ENCODE assay signal across 24 mouse cellular contexts in genomic region chr9:83251793-83252192, GRCm38 (mm10).
A peak's percentile ranks its signal among the peaks of the same experiment; 100 is the strongest.
DNase-seq lines count a peak whose midpoint lies in the region; ATAC-seq and TF ChIP-seq lines count a peak whose summit lies in the region.
"Had no signal": no experiment of that assay in that cellular context is flagged by ENCODE, and none has a peak within 500 bp of the region (broad histone marks: within the 10 kb centered on the region; RNA-seq: fewer than 3 reads in every experiment).

No protein-coding gene starts in this region.

- H3K36me3 ChIP-seq in forebrain, embryonic 16.5 days (ENCODE audit: control insufficient read depth, insufficient read depth), result no peaks in the 10 kb centered on the region
- H3K36me3 ChIP-seq in forebrain, embryonic 15.5 days, result no peaks in the 10 kb centered on the region
- H3K36me3 ChIP-seq in C2C12 (ENCODE audit: control insufficient read depth, insufficient read depth) (no peaks in the 10 kb centered on the region), myocyte (ENCODE audit: control insufficient read depth, insufficient read depth) (no peaks in the 10 kb centered on the region)
- H3K36me3 ChIP-seq: embryonic facial prominence, embryonic 13.5 days; embryonic facial prominence, embryonic 15.5 days; forebrain, embryonic 10.5 days; forebrain, embryonic 12.5 days; G1E had no signal

- H3K4me1 ChIP-seq in forebrain, embryonic 16.5 days (replicated peaks; ENCODE audit: control insufficient read depth, insufficient read depth, low read length), result no peaks in the 10 kb centered on the region
- H3K4me1 ChIP-seq in forebrain, embryonic 15.5 days, result no peaks in the 10 kb centered on the region
- H3K4me1 ChIP-seq: embryonic facial prominence, embryonic 13.5 days; embryonic facial prominence, embryonic 15.5 days; forebrain, embryonic 10.5 days; forebrain, embryonic 12.5 days had no signal

- WGBS in forebrain, embryonic 16.5 days, result 20% methylated on average over 5 of the region's 5 CpGs
- WGBS in forebrain, embryonic 15.5 days, result 35% methylated on average over 5 of the region's 5 CpGs

- no peak overlapping the region for H3K9ac ChIP-seq in forebrain, embryonic 16.5 days (replicated peaks; ENCODE audit: low read depth, low read length)
- no peak overlapping the region; the same call in 1 of the 2 replicates for H3K9ac ChIP-seq in forebrain, embryonic 15.5 days (replicated peaks)
- H3K9ac ChIP-seq: embryonic facial prominence, embryonic 13.5 days; embryonic facial prominence, embryonic 15.5 days; forebrain, embryonic 12.5 days had no signal

- peak; percentile 50; the same call in 1 of the 2 replicates for ATAC-seq in forebrain, embryonic 16.5 days
- no peak for ATAC-seq in forebrain, embryonic 15.5 days (replicated peaks)
- ATAC-seq: activated CD4-positive, CD25-positive, alpha-beta regulatory T cell, adult 4 months; forebrain, embryonic 14.5 days; Patski had no signal

- no peak overlapping the region for H3K4me3 ChIP-seq in forebrain, embryonic 16.5 days (replicated peaks; ENCODE audit: low read length)
- H3K4me3 ChIP-seq in forebrain, embryonic 15.5 days, result no peak overlapping the region
- H3K4me3 ChIP-seq in C2C12 (ENCODE audit: insufficient read depth, poor library complexity, severe bottlenecking) (no peak overlapping the region), myocyte (no peak overlapping the region)
- H3K4me3 ChIP-seq: embryonic facial prominence, embryonic 13.5 days; embryonic facial prominence, embryonic 15.5 days; erythroblast, embryonic 14.5 days; forebrain, embryonic 10.5 days; forebrain, embryonic 12.5 days had no signal

- DNase-seq in kidney, postnatal 36 days, result no peak
- DNase-seq: adrenal gland, adult 8-10 months; adrenal gland, postnatal 14 days; adrenal gland, postnatal 36 days; B cell, adult 2 months; cerebellum, adult 11-12 months; cerebellum, adult 2 months; cerebellum, adult 9-10 months; cerebellum, postnatal 10 days; cerebellum, postnatal 25 days; embryo, embryonic 11 days had no signal

- H3ac ChIP-seq in C2C12 (ENCODE audit: control insufficient read depth, insufficient read length, low read depth) (no peak overlapping the region), myocyte (ENCODE audit: control insufficient read depth, insufficient read length) (no peak overlapping the region)

- no peak for TF ChIP-seq POLR2A in myocyte (IDR thresholded peaks at IDR 0.05; ENCODE audit: insufficient read length, low read depth)

- H3K79me2 ChIP-seq in C2C12 (ENCODE audit: control insufficient read depth, insufficient read depth), result no peaks in the 10 kb centered on the region
- no peaks in the 10 kb centered on the region for H3K79me2 ChIP-seq in myocyte (ENCODE audit: control insufficient read depth, insufficient read depth)

- TF ChIP-seq CTCF in C2C12 (IDR thresholded peaks at IDR 0.05; ENCODE audit: control insufficient read depth, insufficient read depth, insufficient read length), result no peak

- H3K9me3 ChIP-seq in forebrain, embryonic 16.5 days (ENCODE audit: control insufficient read depth, low read length), result no peaks in the 10 kb centered on the region
- H3K9me3 ChIP-seq in forebrain, embryonic 15.5 days, result no peaks in the 10 kb centered on the region
- H3K9me3 ChIP-seq: embryonic facial prominence, embryonic 13.5 days; embryonic facial prominence, embryonic 15.5 days; forebrain, embryonic 10.5 days; forebrain, embryonic 12.5 days; G1E had no signal

- no peaks in the 10 kb centered on the region for H3K27me3 ChIP-seq in forebrain, embryonic 16.5 days (replicated peaks; ENCODE audit: control insufficient read depth, insufficient read depth, low read length)
- no peaks in the 10 kb centered on the region for H3K27me3 ChIP-seq in forebrain, embryonic 15.5 days
- H3K27me3 ChIP-seq in C2C12 (ENCODE audit: control insufficient read depth, insufficient read depth, insufficient read length) (no peaks in the 10 kb centered on the region), myocyte (ENCODE audit: control insufficient read depth, insufficient read depth, insufficient read length) (no peaks in the 10 kb centered on the region)
- H3K27me3 ChIP-seq: embryonic facial prominence, embryonic 13.5 days; embryonic facial prominence, embryonic 15.5 days; forebrain, embryonic 12.5 days; Patski had no signal

- no peak overlapping the region for H3K27ac ChIP-seq in forebrain, embryonic 16.5 days (ENCODE audit: low read length)
- H3K27ac ChIP-seq in forebrain, embryonic 15.5 days (replicated peaks), result no peak overlapping the region
- H3K27ac ChIP-seq: embryonic facial prominence, embryonic 13.5 days; embryonic facial prominence, embryonic 15.5 days; forebrain, embryonic 10.5 days; forebrain, embryonic 12.5 days had no signal

- no peak overlapping the region for H3K4me2 ChIP-seq in forebrain, embryonic 16.5 days (ENCODE audit: low read length)
- H3K4me2 ChIP-seq in forebrain, embryonic 15.5 days (replicated peaks), result no peak overlapping the region
- H3K4me2 ChIP-seq in myocyte (ENCODE audit: low read depth), result no peak overlapping the region
- H3K4me2 ChIP-seq: embryonic facial prominence, embryonic 13.5 days; embryonic facial prominence, embryonic 15.5 days; forebrain, embryonic 12.5 days had no signal

- H3K79me3 ChIP-seq in C2C12 (ENCODE audit: low read depth), result no peaks in the 10 kb centered on the region

TF ChIP-seq in C2C12, 6 proteins besides CTCF, POLR2A, EP300 and RAD21:
- no peak for TF ChIP-seq CEBPB (IDR thresholded peaks at IDR 0.05; ENCODE audit: low read depth)
- peak; percentile 52 for TF ChIP-seq USF1 (IDR thresholded peaks at IDR 0.05; ENCODE audit: low read depth)

TF ChIP-seq in myocyte, 11 proteins besides CTCF, POLR2A, EP300 and RAD21:
- TF ChIP-seq USF1 (IDR thresholded peaks at IDR 0.05; ENCODE audit: low read depth) (peak; percentile 36), MYOD1 (IDR thresholded peaks at IDR 0.05; ENCODE audit: control insufficient read depth in 1 of 3, insufficient read length in 2 of 3, low read depth in 2 of 3) (no peak)
TF ChIP-seq in myocyte: peak in this region for 1.
